Mouse (Mus musculus): ENCODE results near the gene Aqp3. TPM values are rescaled to one million over a fixed set of nuclear protein-coding genes. Genes with fewer than 3 reads are reported as not detected.

Gene Aqp3
- not detected in 2 replicates for total RNA-seq (2012; rRNA removed)
- total RNA-seq (2014; rRNA removed): not detected in 2 replicates
- polyA plus RNA-seq (2012; ENCODE audit: insufficient read length, low read depth): not detected in 2 replicates

DNA sequence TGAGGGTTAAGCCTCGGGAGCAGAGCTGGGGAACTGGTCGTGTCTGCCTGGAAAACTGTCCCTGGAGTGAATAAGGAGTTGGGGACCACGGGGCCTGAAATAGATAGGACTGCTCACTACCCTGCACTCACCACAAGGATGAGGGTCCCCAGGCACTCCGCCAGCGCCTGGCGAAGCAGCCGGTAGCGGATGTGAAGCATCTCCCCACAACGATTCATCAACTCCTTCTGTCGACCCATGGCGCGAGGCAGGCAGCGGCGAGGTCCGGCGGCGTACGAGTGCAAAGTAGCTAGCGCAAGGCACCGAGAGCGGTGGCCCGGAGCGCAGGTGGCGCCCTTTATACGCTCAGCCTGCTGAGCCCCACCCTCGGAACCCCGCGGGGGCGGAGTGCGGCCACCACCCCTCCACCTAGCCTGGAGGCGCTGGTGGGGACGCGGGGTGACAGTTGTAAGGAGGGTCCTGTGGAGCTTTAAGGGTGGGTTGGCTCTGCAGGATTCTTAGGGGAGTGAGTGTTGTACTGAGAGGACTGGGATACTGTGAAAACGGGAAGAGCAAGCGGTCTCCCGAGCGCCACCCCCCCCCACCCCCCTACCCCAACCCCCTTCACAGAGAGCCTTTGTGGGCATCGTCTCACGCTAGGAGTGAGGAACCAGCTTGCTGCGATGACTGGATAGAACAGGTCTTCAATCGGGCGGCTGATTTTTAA, at the start of gene Aqp3:
Gene Aqp3, minus strand, starts transcription at position 313 of the 706 bp plus-strand sequence.
- peak within 1 kb of the TSS; percentile 84 for H3K4me2 ChIP-seq (ENCODE audit: insufficient read depth, low read depth, poor library complexity, severe bottlenecking)
- H3K4me1 ChIP-seq (ENCODE audit: control insufficient read depth in 1 of 2, insufficient read depth in 2 of 2): peaks cover 4% of the 10 kb centered on the region in 2 experiments; a peak in 3 of 4 replicates
- H3K36me3 ChIP-seq (replicated peaks in 1 of 2; ENCODE audit: control insufficient read depth in 1 of 2, insufficient read depth in 1 of 2, low read length in 1 of 2): no peaks in the 10 kb centered on the region
- in situ Hi-C loops (cut with MboI; ENCODE audit: low pct_ligation_motif_present, low pct_unique_long_range_greater_than_20kb, low sequenced_read_pairs) (no loop called here), dilution Hi-C loops (cut with MboI; ENCODE audit: extremely low pct_ligation_motif_present, extremely low pct_unique_long_range_greater_than_20kb, low sequenced_read_pairs) (no loop called here)
- H3K4me3 ChIP-seq (replicated peaks in 1 of 3; ENCODE audit: low read depth in 2 of 3, low read length in 2 of 3, poor library complexity in 1 of 3): peak within 1 kb of the TSS in 1 of 3 experiments; percentile 45
- no peaks in the 10 kb centered on the region for H3K9me3 ChIP-seq (replicated peaks; ENCODE audit: low read length)
- H3K27ac ChIP-seq (ENCODE audit: insufficient read depth, low read depth): no peak within 1 kb of the TSS
- H3K27me3 ChIP-seq (replicated peaks): peaks cover 79% of the 10 kb centered on the region
- H3K79me2 ChIP-seq (replicated peaks; ENCODE audit: control insufficient read depth, extremely low read depth, insufficient read depth, poor library complexity, severe bottlenecking): no peaks in the 10 kb centered on the region
- H3K9ac ChIP-seq (ENCODE audit: insufficient read depth, low read depth): no peak within 1 kb of the TSS
- no peak for TF ChIP-seq POLR2AphosphoS2 (IDR thresholded peaks at IDR 0.05; ENCODE audit: low read depth, low read length)
- no peak for TF ChIP-seq ELF1 (IDR thresholded peaks at IDR 0.05; ENCODE audit: low read depth, low read length)
- no peak for TF ChIP-seq CHD1 (IDR thresholded peaks at IDR 0.05; ENCODE audit: low read depth, low read length)
- TF ChIP-seq UBTF (IDR thresholded peaks at IDR 0.05; ENCODE audit: low read depth, low read length): 0 out of 2 replicates have a peak, but pooled peaks have one; percentile 58
- no peak for DNase-seq (ENCODE audit: extremely low read depth)

- no peak overlapping the region for H3K9ac ChIP-seq (ENCODE audit: insufficient read depth, low read depth)
- no peaks in the 10 kb centered on the region for H3K27me3 ChIP-seq (replicated peaks)
- H3K27ac ChIP-seq (ENCODE audit: insufficient read depth, low read depth): no peak overlapping the region
- no peak overlapping the region for H3K4me2 ChIP-seq (ENCODE audit: insufficient read depth, low read depth, poor library complexity, severe bottlenecking)
- peaks cover 0 to 52% of the 10 kb centered on the region in 2 experiments; a peak in 2 of 4 replicates for H3K4me1 ChIP-seq (ENCODE audit: control insufficient read depth in 1 of 2, insufficient read depth in 2 of 2)
- no peaks in the 10 kb centered on the region for H3K9me3 ChIP-seq (replicated peaks; ENCODE audit: low read length)
- peaks cover 0 to 44% of the 10 kb centered on the region in 2 experiments for H3K36me3 ChIP-seq (replicated peaks in 1 of 2; ENCODE audit: control insufficient read depth in 1 of 2, insufficient read depth in 1 of 2, low read length in 1 of 2)
- in situ Hi-C loops (cut with MboI; ENCODE audit: low pct_ligation_motif_present, low pct_unique_long_range_greater_than_20kb, low sequenced_read_pairs) (no loop called here), dilution Hi-C loops (cut with MboI; ENCODE audit: extremely low pct_ligation_motif_present, extremely low pct_unique_long_range_greater_than_20kb, low sequenced_read_pairs) (no loop called here)
- H3K4me3 ChIP-seq (replicated peaks in 1 of 3; ENCODE audit: low read depth in 2 of 3, low read length in 2 of 3, poor library complexity in 1 of 3): no peak overlapping the region
- TF ChIP-seq E2F4 (IDR thresholded peaks at IDR 0.05; ENCODE audit: insufficient replicate concordance, low read depth, low read length) (no peak), USF1 (IDR thresholded peaks at IDR 0.05; ENCODE audit: low read depth, low read length) (no peak), NRF1 (IDR thresholded peaks at IDR 0.05; ENCODE audit: low read depth, low read length) (no peak), CTCF (conservative IDR thresholded peaks at IDR 0.05 in 1 of 2, IDR thresholded peaks at IDR 0.05 in 1 of 2; ENCODE audit: low read depth in 2 of 2, low read length in 2 of 2) (no peak), JUN (IDR thresholded peaks at IDR 0.05; ENCODE audit: insufficient read depth, low read depth, low read length) (no peak), EP300 (IDR thresholded peaks at IDR 0.05; ENCODE audit: low read length) (no peak), MAZ (IDR thresholded peaks at IDR 0.05; ENCODE audit: low read depth, low read length) (no peak), JUND (conservative IDR thresholded peaks at IDR 0.05; ENCODE audit: low read depth, low read length) (no peak), ZC3H11A (IDR thresholded peaks at IDR 0.05; ENCODE audit: low read depth, low read length) (no peak), TCF12 (IDR thresholded peaks at IDR 0.05; ENCODE audit: low read depth, low read length) (no peak)
- no peak for DNase-seq (ENCODE audit: extremely low read depth)
- H3K79me2 ChIP-seq (replicated peaks; ENCODE audit: control insufficient read depth, extremely low read depth, insufficient read depth, poor library complexity, severe bottlenecking): peaks cover 21% of the 10 kb centered on the region
Observed at GRCm38 (mm10) chr4:41142601-41143000, 44.6 kb upstream of the Aqp3 start.

Data from CH12.LX (cell line).